Mouse (Mus musculus) gastrocnemius, postnatal 25 days (tissue): ENCODE results near the gene Psrc1. TPM values are rescaled to one million over a fixed set of nuclear protein-coding genes. Genes with fewer than 3 reads are reported as not detected.

Source experiments
- DNase-seq: peaks from one replicate; pipeline ENCODE4 v3.0.0; 2022
- total RNA-seq, 2 experiments: library from RNA; stranded (reverse); gene quantifications; 1 replicate in 1 of 2; 2 replicates in 1 of 2; pipeline ENCODE4 v1.2.3; 2021

The Psrc1 gene
- total RNA-seq, 2 experiments from 2014 or later, result 0.32 TPM; not detected in 1

DNA sequence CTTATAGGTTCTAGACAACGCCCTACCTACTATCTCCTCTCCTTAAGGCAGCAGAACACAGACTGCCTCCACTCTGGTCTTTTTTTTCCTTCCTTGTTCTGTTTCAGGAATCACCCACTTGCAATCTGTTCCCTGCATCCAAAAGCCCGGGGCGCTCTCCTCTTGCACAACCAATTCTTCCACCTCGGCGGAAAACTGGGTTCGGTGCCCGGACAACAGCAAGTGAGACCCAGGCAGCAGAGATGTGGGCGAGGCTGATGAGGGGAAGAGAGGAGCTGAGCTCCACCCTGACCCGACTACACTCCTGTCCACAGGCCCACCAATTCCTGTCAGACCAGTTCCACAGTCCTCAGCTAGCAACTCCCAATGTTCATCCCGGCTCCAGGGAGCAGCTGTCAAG lies 2.5 kb downstream of the Psrc1 start:
- no peak for DNase-seq

DNA sequence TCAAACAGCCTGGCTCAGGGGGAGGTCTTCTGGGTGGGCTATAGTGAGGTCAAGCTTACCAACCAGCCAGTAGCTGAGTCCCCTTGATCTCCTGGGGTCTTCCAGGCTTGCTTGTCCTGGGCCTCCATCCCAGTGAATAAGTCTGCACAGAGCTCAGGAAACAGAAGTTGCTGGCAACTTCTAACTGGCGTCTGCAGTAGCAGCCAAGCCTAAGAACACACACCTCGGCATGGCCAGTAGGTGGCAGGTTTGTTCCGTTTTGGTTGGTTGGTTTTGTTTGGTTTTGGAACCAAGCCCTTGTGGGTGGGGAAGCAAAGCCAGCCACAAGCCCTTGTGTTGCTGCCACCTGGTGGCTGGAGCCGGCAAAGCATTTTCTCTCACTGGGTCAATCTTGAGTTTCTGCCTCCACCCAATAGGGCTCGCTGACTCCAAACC lies 5.5 kb downstream of the Psrc1 start:
- DNase-seq, result peak; percentile 89

DNA sequence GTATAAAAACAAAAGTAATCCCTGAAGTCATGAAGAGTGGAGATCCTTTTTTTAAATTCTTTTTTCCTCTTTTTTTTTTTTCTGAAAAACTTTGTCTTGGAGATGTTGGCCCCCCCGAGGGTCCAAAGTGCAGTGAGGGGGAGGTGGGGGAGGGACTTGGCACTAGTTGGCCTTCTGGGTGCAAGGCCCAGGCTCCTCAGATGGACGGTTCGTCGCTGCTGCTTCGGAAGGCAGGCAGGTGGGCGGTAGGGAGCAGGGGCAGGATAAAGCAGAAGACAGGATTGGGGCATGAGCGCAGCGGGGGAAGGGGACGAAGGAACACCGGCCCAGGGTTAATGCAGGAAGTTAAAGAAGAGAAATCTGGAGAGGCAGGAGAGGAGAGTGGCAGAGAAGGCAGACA lies 8.7 kb downstream of the Psrc1 start:
- no peak for DNase-seq

DNA sequence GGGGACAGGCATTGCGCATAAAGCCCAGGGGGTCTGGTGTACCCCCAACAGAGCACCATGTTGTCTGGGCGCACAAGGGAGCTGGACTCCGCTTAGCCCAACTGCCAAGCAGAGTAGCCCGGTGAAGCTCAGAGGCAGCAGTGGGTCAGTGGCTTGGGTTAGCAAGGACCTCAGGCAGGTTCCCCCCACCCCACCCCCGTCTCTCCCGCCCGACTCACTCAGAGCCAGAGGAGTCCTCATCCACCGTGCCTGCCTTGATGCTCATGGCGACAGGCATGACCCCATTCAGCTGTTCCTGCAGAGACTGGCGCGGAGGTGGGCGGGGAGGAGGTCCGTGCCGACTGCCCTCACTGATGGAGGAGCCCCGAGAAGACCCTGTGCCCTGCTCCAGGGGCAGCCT lies 9.2 kb downstream of the Psrc1 start:
- DNase-seq, result no peak

DNA sequence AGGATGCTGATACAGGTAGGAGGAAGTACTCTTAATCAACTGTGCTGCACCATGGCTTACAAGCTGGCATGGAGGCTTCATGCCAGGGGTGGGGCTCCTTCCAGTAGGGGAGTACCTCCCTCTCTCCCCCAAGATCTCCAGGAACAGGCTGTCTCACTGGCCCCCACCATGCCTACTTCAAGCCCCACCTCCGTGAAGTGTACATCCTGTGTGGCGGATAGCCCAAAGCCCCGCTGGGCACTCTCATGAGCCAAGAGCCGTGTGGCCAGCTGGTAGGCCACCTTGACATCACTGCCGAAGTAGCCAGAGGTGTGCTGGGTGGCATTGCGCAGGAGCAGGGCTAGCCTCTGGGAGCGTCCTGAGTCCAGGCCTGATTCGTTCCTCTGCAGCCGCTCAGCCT lies 14.6 kb downstream of the Psrc1 start:
- no peak for DNase-seq

DNA sequence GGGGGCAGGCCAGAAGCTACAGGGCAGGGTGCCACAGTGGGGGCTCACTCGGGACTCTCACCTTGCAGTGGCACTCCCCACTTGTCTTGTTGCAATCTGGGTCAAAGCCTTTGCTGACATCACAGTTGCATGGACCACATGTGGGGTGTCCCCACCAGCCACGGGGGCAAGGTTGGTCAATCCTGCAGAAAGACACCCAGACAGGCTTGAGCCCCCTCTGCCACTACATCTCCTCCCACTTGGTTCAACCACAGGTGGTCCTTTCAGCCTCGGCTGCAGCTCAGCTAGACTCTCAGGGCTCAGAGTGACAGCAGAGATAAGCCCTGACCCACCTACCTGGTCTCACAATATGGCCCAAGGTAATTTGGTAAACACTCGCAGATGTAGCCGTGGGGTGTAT lies 16.8 kb downstream of the Psrc1 start:
- no peak for DNase-seq

DNA sequence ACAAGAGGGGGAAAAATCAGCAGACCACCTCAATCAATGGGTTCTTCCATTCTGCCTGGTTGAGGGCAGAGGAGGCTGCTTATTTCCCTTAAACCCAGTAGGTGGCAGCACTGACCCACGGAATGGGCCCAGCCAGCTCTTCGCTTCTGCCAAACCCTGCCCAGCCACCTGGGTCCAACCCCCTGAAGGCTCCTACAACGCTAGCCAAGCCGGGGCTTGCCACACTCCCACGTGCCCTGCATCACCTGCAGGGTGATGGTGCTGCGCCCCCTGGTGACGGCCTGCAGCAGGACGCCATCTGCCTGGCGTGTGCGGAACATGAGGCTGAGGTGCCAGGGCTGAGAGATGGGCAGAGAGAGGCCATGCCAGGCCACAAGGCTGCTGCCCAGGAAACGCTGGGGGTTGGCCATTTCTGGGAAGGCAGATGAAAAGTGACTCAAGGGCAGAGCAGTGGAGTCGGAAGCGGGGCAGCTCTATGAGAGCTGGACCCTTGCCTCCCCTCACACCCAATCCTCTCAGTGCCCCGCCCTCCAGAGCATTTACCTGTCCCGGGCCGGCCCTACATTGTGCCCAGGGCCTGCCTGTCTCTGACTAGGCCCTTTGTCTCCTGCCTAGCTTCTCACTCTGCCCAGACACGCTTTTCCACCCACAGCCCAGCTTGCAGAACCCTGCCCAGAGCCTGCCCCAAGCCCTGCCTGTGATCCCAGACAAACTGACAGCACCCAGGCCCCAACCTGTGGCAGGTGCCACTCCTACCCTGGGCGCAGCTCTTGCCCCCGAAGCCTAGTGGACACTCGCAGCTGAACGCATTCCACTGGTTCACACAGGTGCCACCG lies 18.3 kb downstream of the Psrc1 start:
- peak; percentile 90 for DNase-seq

DNA sequence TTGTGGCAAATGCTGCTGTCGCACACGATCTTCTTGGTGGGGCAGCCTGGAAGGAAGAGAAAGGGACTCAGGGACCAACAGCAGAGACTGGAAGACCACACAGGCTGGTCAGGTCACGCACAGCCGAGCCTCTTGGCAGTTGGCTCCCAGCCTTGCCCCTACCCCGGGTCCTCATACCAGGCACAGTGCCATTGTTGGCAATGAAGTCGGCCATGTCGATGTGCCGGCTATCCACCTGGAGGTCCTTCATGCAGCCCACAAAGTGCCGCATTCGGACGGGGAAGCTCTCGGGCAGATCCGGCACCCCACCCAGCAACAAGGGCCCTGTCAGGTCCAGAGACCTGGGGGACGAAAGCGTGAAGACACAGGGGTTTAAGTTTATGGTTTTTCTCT lies 18.9 kb downstream of the Psrc1 start:
- DNase-seq, result no peak

DNA sequence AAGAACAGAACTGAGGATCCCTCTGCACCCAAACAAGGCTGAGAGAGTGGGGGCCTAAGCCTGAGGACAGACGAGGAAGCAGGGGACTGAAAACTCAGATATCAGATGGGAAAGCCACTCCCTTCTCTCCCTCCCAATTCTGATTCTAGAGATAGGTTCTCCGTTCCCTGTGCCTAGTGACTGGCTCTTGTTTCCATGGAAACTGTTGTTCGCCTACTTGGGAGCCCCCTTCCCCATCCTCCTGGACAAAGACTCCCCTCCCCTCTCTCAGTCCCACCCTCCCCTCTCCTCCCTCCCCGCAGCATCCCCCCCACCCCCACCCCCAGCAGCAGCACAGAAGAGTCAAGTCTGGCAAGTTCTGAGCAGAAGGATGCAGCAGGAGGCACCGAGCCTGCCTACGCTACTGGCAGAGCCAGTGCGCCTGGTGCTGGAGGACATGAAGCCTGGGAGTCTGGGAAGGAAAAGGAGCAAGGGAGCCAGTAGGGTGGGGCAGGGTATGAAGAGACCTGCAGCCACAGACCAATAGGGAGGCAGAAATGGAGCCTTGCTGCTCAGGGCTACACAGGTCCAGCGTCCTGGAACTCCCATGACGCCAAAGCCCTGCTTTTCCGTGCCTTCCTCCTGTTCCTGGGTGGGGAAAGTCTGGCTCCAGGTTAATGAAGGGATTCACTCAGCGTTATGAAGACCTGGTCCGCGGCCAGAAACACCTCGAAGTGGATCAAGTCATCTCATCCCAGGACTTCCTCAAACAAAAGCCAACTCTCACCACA lies 22.1 kb downstream of the Psrc1 start:
- no peak for DNase-seq

DNA sequence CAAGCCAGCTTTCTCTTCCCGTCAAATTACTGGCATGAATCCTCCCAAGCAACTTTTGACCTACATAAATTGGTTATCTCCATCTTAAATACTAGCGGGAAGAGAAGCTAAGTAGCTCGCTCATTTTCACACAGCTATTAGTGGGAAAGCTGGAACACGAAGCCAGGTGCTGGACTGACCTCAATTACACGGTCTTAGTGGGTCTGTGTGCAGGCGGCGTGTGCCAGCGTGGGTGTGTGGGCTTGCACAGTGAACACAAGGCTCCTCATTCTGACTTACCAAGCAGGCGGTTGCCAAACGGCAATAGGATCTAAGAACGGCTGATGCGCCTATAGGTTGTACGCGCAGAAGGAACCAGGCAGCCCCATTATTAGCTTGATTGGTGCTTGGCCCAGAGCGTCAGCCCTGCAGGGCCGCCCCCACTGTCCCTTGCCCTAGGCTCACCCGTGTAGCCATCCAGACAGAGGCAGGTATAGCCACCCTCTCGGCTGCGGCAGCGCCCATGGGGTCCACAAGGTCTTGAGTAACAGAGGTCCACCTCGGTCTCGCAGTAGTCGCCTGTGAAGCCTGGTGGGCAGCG lies 22.8 kb downstream of the Psrc1 start:
- DNase-seq, result no peak

DNA sequence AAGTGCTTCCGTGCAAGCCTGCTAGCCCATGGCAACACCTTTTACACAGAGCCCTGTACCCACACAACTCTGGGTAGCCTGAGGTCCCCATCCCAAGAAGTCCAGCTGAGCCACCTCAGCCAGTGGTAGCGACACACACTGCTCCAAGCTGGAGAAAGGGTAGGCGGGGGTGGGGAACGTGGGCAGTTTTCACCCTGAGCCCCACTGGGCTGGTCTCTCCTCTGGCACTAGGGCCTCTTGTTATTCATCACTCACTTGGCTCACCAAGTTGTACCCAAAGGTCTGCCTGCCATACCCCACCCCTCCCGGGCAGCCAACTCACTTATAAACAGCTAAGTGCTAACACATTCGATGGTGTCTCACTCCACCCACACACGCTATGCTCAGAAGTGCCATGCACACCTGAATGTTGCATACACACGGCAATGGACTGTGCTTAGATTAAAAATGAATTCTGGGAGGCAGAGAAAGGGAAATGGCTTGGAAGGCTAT lies 24.9 kb downstream of the Psrc1 start:
- no peak for DNase-seq

DNA sequence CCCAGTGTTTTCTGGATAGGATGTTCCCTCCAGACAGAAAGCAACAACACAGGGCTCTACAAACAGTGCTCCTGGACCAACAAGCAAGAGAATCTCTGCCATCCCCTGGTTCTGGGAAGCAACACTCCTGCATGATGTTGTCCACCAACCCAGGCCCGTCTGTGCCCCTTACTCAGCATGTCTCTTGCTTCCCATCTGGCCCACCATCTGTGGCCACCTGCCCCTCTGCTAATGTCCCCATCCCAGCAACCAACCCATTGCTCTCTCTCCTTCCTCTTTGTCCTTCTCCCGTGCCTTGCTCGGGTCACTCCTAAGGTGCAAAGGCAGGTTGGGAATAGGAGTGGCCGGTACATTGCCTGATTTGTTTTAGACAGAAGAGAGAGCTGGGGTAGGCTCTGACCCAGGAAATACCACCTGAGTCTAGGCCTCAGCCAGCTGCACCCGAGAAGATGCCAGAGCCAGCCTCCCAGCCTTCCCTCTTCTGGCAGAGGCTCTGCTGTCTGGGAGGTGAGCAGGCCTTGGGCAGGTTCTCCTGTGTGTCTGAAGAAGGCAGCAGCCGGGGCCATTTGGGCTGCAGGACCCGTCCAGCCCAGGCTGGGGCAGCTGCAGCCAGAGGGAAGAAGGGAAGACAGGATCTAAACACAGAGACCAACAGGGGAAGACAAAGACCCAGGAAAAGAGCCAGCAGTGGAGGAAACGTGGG lies 26.2 kb downstream of the Psrc1 start:
- no peak for DNase-seq

DNA sequence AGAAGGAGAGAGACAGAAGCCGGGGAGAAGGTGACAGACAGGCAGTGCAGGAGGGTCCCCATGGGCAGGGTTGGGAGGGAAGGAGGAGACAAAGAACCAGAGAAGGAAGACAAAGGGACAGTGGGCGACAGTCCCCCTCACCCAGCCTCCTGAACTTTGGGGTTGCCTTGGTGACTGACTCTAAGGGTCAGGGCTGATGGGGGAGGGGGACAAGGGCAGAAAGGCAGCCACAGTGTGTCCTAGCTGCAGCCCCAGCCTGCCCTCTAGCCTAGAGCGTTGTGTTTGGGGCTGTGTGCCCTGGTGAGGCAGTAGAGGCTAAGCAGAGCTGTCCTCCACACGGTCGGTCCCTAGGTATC lies 26.7 kb downstream of the Psrc1 start:
- no peak for DNase-seq

DNA sequence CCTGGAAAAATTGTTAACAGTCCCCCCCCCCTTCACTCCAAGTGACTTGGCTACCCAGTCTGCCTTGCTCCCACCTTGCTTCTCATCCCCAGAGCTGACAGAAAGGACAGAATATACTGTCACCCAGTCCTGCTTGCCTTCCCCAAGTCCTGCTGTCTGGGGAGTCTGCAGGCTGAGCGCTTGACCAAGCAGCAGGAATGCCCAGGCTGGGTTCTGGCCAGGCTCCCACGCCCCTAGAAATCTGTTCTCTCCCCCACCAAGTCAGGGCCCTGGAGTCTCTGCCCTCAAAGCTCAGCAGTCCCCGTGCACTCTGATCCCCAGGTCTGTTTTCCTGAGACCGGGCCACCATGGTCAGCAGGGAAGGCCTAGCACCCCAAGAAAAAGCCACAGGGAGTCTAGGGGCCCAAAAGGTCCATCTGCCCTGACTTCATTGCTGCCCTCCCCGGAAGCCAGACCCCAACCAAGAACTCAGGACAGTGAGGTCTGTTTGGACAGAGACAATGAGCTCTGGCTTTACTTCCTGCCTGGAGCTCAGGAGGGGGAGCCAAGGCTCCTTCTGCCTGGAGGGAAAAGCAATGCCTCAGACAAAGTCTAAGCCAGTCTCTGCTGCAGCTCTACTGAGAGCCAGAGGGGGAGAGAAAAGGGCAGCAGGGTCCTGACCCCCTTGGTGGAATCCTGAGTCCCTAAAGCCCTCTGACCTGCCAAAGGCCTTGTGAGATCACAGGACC lies 27.6 kb downstream of the Psrc1 start:
- no peak for DNase-seq

DNA sequence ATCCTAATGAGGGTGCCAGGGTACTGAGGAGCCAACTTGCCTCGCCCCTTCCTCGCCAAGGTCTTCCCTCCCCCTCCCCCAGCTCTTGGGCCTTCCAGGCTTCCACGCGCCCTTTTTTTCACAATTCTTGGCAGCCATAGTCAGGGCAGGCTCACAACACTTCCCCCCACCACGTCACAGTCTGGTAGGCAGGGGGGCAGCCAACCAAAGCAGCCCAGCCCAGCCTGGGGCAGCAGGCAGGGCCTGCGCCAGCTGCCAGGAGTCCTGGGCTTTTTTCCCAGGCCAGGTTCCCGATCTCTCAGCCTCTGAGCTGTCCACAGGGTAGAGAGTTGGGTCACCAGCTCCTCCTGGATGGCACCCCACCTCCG lies 28.1 kb downstream of the Psrc1 start:
- DNase-seq, result peak; percentile 34

DNA sequence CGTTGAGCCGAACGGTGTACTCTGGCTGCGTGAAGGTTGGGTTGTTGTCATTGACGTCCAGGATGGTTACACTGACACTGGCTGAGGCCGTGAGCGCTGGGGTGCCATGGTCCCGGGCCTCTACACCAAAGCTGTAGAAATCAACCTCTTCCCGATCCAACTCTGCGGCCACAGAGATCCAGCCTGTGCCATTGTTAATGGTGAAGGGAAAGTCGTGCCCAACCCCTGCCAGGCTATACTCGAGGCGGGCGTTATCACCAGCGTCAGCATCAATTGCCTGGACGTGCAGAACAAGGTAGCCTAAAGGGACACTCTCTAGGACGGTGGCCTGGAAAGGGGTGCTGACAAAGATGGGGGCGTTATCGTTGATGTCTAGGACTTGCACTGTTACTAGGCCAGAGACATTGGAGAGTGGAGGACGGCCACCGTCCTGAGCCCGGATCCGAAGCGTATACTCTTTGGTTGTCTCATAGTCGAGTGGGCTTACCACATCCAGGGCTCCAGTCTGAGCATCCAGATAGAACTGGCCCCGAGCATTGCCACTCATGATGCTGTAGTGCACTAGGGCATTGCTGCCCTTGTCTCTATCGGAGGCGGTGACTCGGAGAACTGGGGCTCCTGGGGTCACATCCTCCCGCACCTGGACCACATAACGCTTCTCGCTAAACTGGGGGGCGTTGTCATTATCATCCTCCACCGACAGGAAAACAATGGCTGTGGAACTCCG lies 30.2 kb downstream of the Psrc1 start:
- DNase-seq, result no peak

DNA sequence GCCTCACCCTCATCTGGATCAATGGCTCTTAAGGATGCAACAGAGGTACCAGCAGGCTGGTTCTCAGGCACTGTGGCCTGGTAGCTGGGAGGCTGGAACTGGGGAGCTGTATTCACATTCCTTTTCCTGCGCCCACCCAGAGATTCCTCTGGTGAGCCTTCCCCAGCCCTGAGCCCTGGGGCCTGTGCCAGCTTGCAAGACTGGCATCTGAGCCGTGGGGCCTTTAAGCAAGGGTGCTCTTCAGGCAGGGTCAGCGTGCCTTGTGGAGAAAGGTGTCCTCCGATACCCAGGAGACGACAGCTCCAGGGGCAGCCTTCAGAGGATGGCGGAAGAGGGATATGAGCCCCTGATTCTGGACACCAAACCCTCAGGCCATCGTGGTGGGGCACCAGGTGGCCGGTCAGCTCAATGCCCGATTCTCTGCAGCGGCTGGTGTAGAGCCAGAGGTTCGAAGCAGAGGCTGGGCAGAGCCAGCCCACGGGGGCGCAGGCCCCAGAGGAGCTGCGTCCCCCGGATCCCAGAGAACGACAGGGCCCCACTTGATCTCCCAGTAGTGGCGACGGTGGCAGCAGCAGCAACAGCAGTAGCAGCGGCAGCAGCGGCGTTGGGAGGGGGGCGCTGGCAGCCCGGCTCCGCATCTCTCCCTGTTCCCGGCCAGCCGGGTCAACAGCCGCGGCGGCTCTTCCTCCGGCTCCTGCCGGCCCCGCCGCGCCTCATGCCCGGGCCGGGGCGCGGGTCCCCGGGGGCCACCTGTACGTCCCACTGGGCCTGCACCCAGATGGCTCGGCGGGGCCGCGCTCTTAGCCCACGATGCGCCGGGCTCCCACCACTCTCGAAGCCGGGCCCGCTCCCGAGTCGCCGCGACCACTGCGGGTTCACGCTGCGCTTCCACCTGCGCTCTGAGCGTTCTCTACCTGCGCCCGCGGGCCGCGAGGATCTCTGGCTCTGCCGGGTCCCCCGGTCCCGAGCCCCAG lies 31.5 kb downstream of the Psrc1 start, which contains the start of gene Celsr2:
TSS of gene Celsr2 (minus strand) at position 696 of the 974 bp plus-strand sequence.
- DNase-seq, result no peak

DNA sequence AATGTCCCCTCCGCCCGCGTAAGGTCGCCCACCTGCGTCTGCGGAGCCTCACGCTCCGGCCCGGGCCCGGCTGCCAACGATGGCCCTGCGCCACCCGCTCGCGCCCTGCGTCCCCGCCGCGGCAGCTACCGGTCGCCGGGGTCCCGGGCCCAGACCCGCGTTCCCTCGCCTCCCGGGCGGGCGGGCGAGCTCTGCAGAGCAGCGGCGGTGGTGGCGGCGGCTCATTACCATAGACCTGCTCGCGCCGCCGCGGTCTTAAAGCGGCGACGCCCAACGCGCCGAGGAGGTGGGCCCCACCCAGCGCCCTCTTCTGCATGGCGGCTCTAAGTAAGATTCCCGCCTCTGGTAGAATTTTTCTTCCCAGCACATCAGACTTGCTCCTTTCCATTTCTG lies 32.2 kb downstream of the Psrc1 start:
- DNase-seq, result peak; percentile 69

DNA sequence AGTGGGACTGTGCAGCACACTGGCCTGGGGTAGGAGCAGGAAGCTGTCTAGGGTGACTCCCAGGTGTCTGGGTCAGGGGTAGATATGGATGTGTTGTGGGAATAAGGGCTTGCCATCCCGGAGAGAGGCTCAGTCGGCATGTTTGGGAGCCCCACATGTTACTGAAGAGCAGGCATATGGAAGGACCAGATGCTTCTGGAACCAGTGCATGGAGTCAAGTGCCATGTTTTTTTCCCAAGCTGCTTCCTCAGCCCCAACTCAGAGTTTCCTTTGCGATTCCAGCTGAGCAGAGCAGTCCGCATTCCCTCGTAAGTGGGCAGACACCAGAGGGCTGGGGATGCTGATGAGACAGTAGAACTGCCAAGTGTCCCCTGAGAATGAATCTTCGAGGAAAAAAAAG lies 39.4 kb downstream of the Psrc1 start:
- DNase-seq, result no peak
